ENCODE assay signal across 12 mouse cellular contexts in the genomic region with DNA sequence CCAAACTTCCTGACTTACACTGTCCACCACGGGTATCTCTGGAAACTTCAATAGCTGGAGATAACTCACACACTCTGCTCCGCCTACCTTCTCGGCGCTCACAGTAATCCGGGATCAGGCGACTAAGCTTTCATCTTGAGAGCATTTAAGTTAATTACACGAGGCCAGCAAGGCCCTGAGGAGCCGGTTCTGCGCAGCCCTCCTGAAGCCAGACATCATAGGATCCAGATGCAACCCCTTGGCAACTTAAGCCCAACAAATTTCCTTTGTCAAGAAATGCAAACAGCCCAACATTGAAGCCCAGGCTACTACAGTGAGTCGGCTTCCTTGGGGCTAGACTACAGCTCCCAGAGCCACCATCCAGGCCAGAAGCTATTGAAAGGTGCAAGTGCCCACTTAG.
DNase-seq lines count a peak whose midpoint lies in the region; ATAC-seq and TF ChIP-seq lines count a peak whose summit lies in the region.
"Had no signal": no experiment of that assay in that cellular context is flagged by ENCODE, and none has a peak within 500 bp of the region (broad histone marks: within the 10 kb centered on the region; RNA-seq: fewer than 3 reads in every experiment).

No protein-coding gene starts in this region.

- no peaks in the 10 kb centered on the region for H3K36me3 ChIP-seq in heart, embryonic 10.5 days
- no peaks in the 10 kb centered on the region for H3K36me3 ChIP-seq in midbrain, embryonic 10.5 days
- H3K36me3 ChIP-seq in midbrain, embryonic 16.5 days (ENCODE audit: control insufficient read depth, insufficient read depth, low read length): no peaks in the 10 kb centered on the region

- H3K9me3 ChIP-seq in heart, embryonic 10.5 days: no peaks in the 10 kb centered on the region
- H3K9me3 ChIP-seq in midbrain, embryonic 10.5 days (replicated peaks): 0 out of 2 replicates have a peak, but pooled peaks cover 4% of the 10 kb centered on the region
- no peaks in the 10 kb centered on the region for H3K9me3 ChIP-seq in midbrain, embryonic 16.5 days (replicated peaks; ENCODE audit: control insufficient read depth, low read length, poor library complexity, severe bottlenecking)

- peaks cover 60% of the 10 kb centered on the region for H3K27me3 ChIP-seq in heart, embryonic 10.5 days (ENCODE audit: insufficient read depth, poor library complexity, severe bottlenecking)
- H3K27me3 ChIP-seq in midbrain, embryonic 10.5 days (ENCODE audit: low read depth, poor library complexity, severe bottlenecking): peaks cover 91% of the 10 kb centered on the region
- H3K27me3 ChIP-seq in midbrain, embryonic 16.5 days (ENCODE audit: control insufficient read depth, insufficient read depth, low read depth, low read length): peaks cover 42% of the 10 kb centered on the region

- no peak for ATAC-seq in midbrain, embryonic 16.5 days

- intact Hi-C loops in heart, postnatal 14 days (cut with DNase I): no loop called here
- intact Hi-C loops in gastrocnemius, adult 2 months (cut with DNase I): no loop called here

- no peak for TF ChIP-seq CTCF in gastrocnemius, adult 2 months (IDR thresholded peaks at IDR 0.05)

- DNase-seq in heart, embryonic 10.5 days (ENCODE audit: low spot score): no peak
- no peak for DNase-seq in heart, postnatal 14 days
- DNase-seq in midbrain, embryonic 10.5 days (ENCODE audit: low spot score): peak; percentile 50
- peak; percentile 71 for DNase-seq in forelimb bud, embryonic 11.5 days (ENCODE audit: low read depth, low spot score)
- DNase-seq in retina, postnatal 1 day: peak; percentile 72
- DNase-seq in gastrocnemius, adult 2 months: no peak
- no peak for DNase-seq in ovary, postnatal 36 days (ENCODE audit: low spot score)
- DNase-seq: cerebellum, adult 11-12 months; kidney, adult 11 months; thymus, postnatal 14 days had no signal

- peak overlapping the region; percentile 40; the same call in 1 of the 2 replicates for H3K4me3 ChIP-seq in heart, embryonic 10.5 days
- H3K4me3 ChIP-seq in midbrain, embryonic 10.5 days: no peak overlapping the region
- H3K4me3 ChIP-seq in midbrain, embryonic 16.5 days (ENCODE audit: low read depth, low read length): no peak overlapping the region
- no peak overlapping the region for H3K4me3 ChIP-seq in gastrocnemius, adult 2 months

- no peak overlapping the region for H3K9ac ChIP-seq in midbrain, embryonic 16.5 days (ENCODE audit: low read depth, low read length)
- H3K9ac ChIP-seq: liver, embryonic 14.5 days had no signal

- H3K27ac ChIP-seq in heart, embryonic 10.5 days: no peak overlapping the region
- 0 out of 2 replicates have a peak overlapping the region, but pooled peaks have one; percentile 20 for H3K27ac ChIP-seq in midbrain, embryonic 10.5 days (replicated peaks)
- no peak overlapping the region for H3K27ac ChIP-seq in midbrain, embryonic 16.5 days (ENCODE audit: low read length)
- H3K27ac ChIP-seq in gastrocnemius, adult 2 months: no peak overlapping the region
- H3K27ac ChIP-seq: liver, embryonic 14.5 days had no signal

- H3K4me1 ChIP-seq in heart, embryonic 10.5 days: peaks cover 34% of the 10 kb centered on the region
- H3K4me1 ChIP-seq in midbrain, embryonic 10.5 days: peaks cover 41% of the 10 kb centered on the region
- H3K4me1 ChIP-seq in midbrain, embryonic 16.5 days (ENCODE audit: control insufficient read depth, insufficient read depth, low read length): peaks cover 12% of the 10 kb centered on the region; the same call in 1 of the 2 replicates

- 8% methylated on average over 10 of the region's 10 CpGs for WGBS in heart, embryonic 10.5 days
- WGBS in midbrain, embryonic 10.5 days: 5% methylated on average over 10 of the region's 10 CpGs
- WGBS in midbrain, embryonic 16.5 days: 6% methylated on average over 10 of the region's 10 CpGs

- H3K4me2 ChIP-seq in midbrain, embryonic 16.5 days (ENCODE audit: low read length): no peak overlapping the region

Comparison
In these comparisons a context has a peak if more than half of its experiments do, and no peak if none do; other contexts are left out.
1. DNase-seq: peak in midbrain, embryonic 10.5 days (single experiment), forelimb bud, embryonic 11.5 days (single experiment) and retina, postnatal 1 day (single experiment); none in heart, embryonic 10.5 days (single experiment), heart, postnatal 14 days (0 of 2), gastrocnemius, adult 2 months (single experiment) and ovary, postnatal 36 days (single experiment).